8 mouse cellular contexts compared by ENCODE assay signal in genomic region chr11:110448131-110448725, GRCm38 (mm10). TPM values are rescaled to one million over a fixed set of nuclear protein-coding genes. Genes with fewer than 3 reads are reported as not detected.
A peak's percentile ranks its signal among the peaks of the same experiment; 100 is the strongest.
DNase-seq lines count a peak whose midpoint lies in the region; ATAC-seq lines count a peak whose summit lies in the region.

No protein-coding gene starts in this region.

- H3K27me3 ChIP-seq in heart, embryonic 13.5 days (replicated peaks): peaks cover 15% of the 10 kb centered on the region

- peaks cover 43% of the 10 kb centered on the region for H3K4me1 ChIP-seq in heart, embryonic 13.5 days

- H3K27ac ChIP-seq in heart, embryonic 13.5 days (replicated peaks): no peak overlapping the region

- peak; percentile 14 for DNase-seq in left cerebral cortex, postnatal 4 days
- DNase-seq in left cerebral cortex, postnatal 36 days (ENCODE audit: low spot score in 2 of 2): no peak
- peak; percentile 84 for DNase-seq in embryo, embryonic 10 days (ENCODE audit: low spot score)
- peak; percentile 62 for DNase-seq in kidney, postnatal 10 days
- DNase-seq in lung, postnatal 36 days: peak; percentile 43
- peak; percentile 52 to 63 for DNase-seq in spleen, adult 18-20 months
- no peak for DNase-seq in urinary bladder, postnatal 10 days (ENCODE audit: low spot score)

- peak overlapping the region; percentile 77 for H3K4me2 ChIP-seq in heart, embryonic 13.5 days

- WGBS in heart, embryonic 13.5 days: 9% methylated on average over 7 of the region's 7 CpGs

- H3K36me3 ChIP-seq in heart, embryonic 13.5 days: no peaks in the 10 kb centered on the region

- peak overlapping the region; percentile 44 for H3K4me3 ChIP-seq in heart, embryonic 13.5 days

- intact Hi-C loops in left cerebral cortex, postnatal 4 days (cut with DNase I): no loop called here
- intact Hi-C loops in left cerebral cortex, postnatal 36 days (cut with DNase I): no loop called here

- ATAC-seq in heart, embryonic 13.5 days (ENCODE audit: extremely low read depth, insufficient number of reproducible peaks, low FRiP score, low TSS enrichment): no peak

- H3K9me3 ChIP-seq in heart, embryonic 13.5 days: no peaks in the 10 kb centered on the region

- peak overlapping the region; percentile 73 for H3K9ac ChIP-seq in heart, embryonic 13.5 days

RNA-seq across cellular contexts. Expression of gene Map2k6, which starts 49.3 kb away (rescaled TPM):
- 10 to 100 TPM; 33.0 to 35.7 TPM for total RNA-seq in left cerebral cortex, postnatal 4 days (2021)
- 10 to 100 TPM; 24.7 to 31.1 TPM for total RNA-seq in left cerebral cortex, postnatal 36 days (2021)
- 13.6 and 14.4 TPM in 2 replicates for polyA plus RNA-seq in heart, embryonic 13.5 days (2015; fragmentation: Nextera tagmentation; extraction: Ambion mirVana)

Comparison
In these comparisons a context has a peak if more than half of its experiments do, and no peak if none do; other contexts are left out.
1. DNase-seq: peak in left cerebral cortex, postnatal 4 days (single experiment), embryo, embryonic 10 days (single experiment), kidney, postnatal 10 days (single experiment), lung, postnatal 36 days (single experiment) and spleen, adult 18-20 months (2 of 2); none in left cerebral cortex, postnatal 36 days (0 of 2) and urinary bladder, postnatal 10 days (single experiment).